12 mouse cellular contexts compared by ENCODE assay signal in the genomic region with DNA sequence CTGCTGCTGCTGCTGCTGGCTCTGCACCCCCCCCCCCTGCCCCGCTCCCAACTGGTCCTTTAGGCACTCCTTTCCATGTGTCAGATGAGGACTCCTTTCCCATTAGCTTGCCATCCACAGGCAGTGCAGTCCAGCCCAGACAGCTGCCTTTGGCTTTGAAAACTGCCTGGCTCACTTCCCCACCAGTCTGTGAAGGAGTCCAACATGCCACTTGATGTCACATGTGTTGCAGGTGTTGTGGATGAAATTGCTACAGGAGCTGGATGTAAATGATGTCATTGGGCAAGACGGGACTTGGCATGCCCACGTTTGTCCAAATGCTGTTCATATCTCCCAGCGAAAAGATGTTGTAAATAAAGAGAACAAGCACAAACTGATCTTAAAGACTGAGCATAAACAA. TPM values are rescaled to one million over a fixed set of nuclear protein-coding genes. Genes with fewer than 3 reads are reported as not detected.
A peak's percentile ranks its signal among the peaks of the same experiment; 100 is the strongest.
DNase-seq lines count a peak whose midpoint lies in the region; ATAC-seq lines count a peak whose summit lies in the region.
"Had no signal": no experiment of that assay in that cellular context is flagged by ENCODE, and none has a peak within 500 bp of the region (broad histone marks: within the 10 kb centered on the region; RNA-seq: fewer than 3 reads in every experiment).

No protein-coding gene starts in this region.

- H3K4me3 ChIP-seq in limb, embryonic 12.5 days (replicated peaks) = no peak overlapping the region
- no peak overlapping the region for H3K4me3 ChIP-seq in limb, embryonic 10.5 days
- no peak overlapping the region for H3K4me3 ChIP-seq in embryonic facial prominence, embryonic 14.5 days (ENCODE audit: low read depth, low read length)
- H3K4me3 ChIP-seq in midbrain, embryonic 14.5 days (replicated peaks; ENCODE audit: low read depth, low read length) = no peak overlapping the region
- no peak overlapping the region for H3K4me3 ChIP-seq in hindbrain, embryonic 11.5 days (ENCODE audit: low read depth, low read length)
- H3K4me3 ChIP-seq: liver, embryonic 12.5 days had no signal

- H3K9ac ChIP-seq in limb, embryonic 12.5 days (replicated peaks) = no peak overlapping the region
- H3K9ac ChIP-seq in embryonic facial prominence, embryonic 14.5 days (ENCODE audit: low read depth, low read length) = no peak overlapping the region
- H3K9ac ChIP-seq in midbrain, embryonic 14.5 days (replicated peaks; ENCODE audit: low read length) = no peak overlapping the region
- H3K9ac ChIP-seq in hindbrain, embryonic 11.5 days (ENCODE audit: low read depth, low read length) = no peak overlapping the region
- H3K9ac ChIP-seq: liver, embryonic 12.5 days had no signal

- no peak overlapping the region for H3K27ac ChIP-seq in limb, embryonic 12.5 days
- no peak overlapping the region for H3K27ac ChIP-seq in limb, embryonic 10.5 days
- no peak overlapping the region for H3K27ac ChIP-seq in embryonic facial prominence, embryonic 14.5 days (replicated peaks; ENCODE audit: low read depth, low read length)
- H3K27ac ChIP-seq in midbrain, embryonic 14.5 days (replicated peaks; ENCODE audit: low read depth, low read length) = no peak overlapping the region
- no peak overlapping the region for H3K27ac ChIP-seq in hindbrain, embryonic 11.5 days (ENCODE audit: low read depth, low read length)
- H3K27ac ChIP-seq: liver, embryonic 12.5 days had no signal

- no peaks in the 10 kb centered on the region for H3K9me3 ChIP-seq in limb, embryonic 12.5 days
- no peaks in the 10 kb centered on the region for H3K9me3 ChIP-seq in limb, embryonic 10.5 days (replicated peaks)
- H3K9me3 ChIP-seq in embryonic facial prominence, embryonic 14.5 days (ENCODE audit: control insufficient read depth, low read length) = no peaks in the 10 kb centered on the region
- H3K9me3 ChIP-seq in midbrain, embryonic 14.5 days (ENCODE audit: control insufficient read depth, low read length) = no peaks in the 10 kb centered on the region
- no peaks in the 10 kb centered on the region for H3K9me3 ChIP-seq in hindbrain, embryonic 11.5 days (ENCODE audit: control insufficient read depth, low read length)
- H3K9me3 ChIP-seq: liver, embryonic 12.5 days had no signal

- H3K27me3 ChIP-seq in limb, embryonic 12.5 days = no peaks in the 10 kb centered on the region
- H3K27me3 ChIP-seq in limb, embryonic 10.5 days (ENCODE audit: low read depth, poor library complexity, severe bottlenecking) = no peaks in the 10 kb centered on the region
- H3K27me3 ChIP-seq in embryonic facial prominence, embryonic 14.5 days (replicated peaks; ENCODE audit: control insufficient read depth, insufficient read depth, low read length) = no peaks in the 10 kb centered on the region
- H3K27me3 ChIP-seq in midbrain, embryonic 14.5 days (ENCODE audit: control insufficient read depth, insufficient read depth, low read length) = no peaks in the 10 kb centered on the region
- H3K27me3 ChIP-seq in hindbrain, embryonic 11.5 days (ENCODE audit: control insufficient read depth, insufficient read depth, low read length) = no peaks in the 10 kb centered on the region
- H3K27me3 ChIP-seq: liver, embryonic 12.5 days had no signal

- no peaks in the 10 kb centered on the region for H3K4me1 ChIP-seq in limb, embryonic 12.5 days (replicated peaks)
- peaks cover 7% of the 10 kb centered on the region; the same call in 1 of the 2 replicates for H3K4me1 ChIP-seq in limb, embryonic 10.5 days
- peaks cover 6% of the 10 kb centered on the region; the same call in 1 of the 2 replicates for H3K4me1 ChIP-seq in embryonic facial prominence, embryonic 14.5 days (ENCODE audit: control insufficient read depth, insufficient read depth, low read length)
- no peaks in the 10 kb centered on the region for H3K4me1 ChIP-seq in midbrain, embryonic 14.5 days (ENCODE audit: control insufficient read depth, insufficient read depth, low read length)
- no peaks in the 10 kb centered on the region for H3K4me1 ChIP-seq in hindbrain, embryonic 11.5 days (replicated peaks; ENCODE audit: control insufficient read depth, insufficient read depth, low read length)
- H3K4me1 ChIP-seq: liver, embryonic 12.5 days had no signal

- ATAC-seq in limb, embryonic 12.5 days (ENCODE audit: insufficient number of reproducible peaks, insufficient read depth, low FRiP score, low TSS enrichment, low read depth) = 0 out of 2 replicates have a peak, but pooled peaks have one; percentile 10
- peak; percentile 44; the same call in 1 of the 2 replicates for ATAC-seq in embryonic facial prominence, embryonic 14.5 days (ENCODE audit: low read depth)
- peak; percentile 19; the same call in 1 of the 2 replicates for ATAC-seq in megakaryocyte, adult 5-6 weeks (ENCODE audit: poor library complexity, severe bottlenecking)
- ATAC-seq in midbrain, embryonic 14.5 days (ENCODE audit: low FRiP score, low TSS enrichment) = no peak
- no peak for ATAC-seq in hindbrain, embryonic 11.5 days (ENCODE audit: low FRiP score)
- ATAC-seq: forebrain, embryonic 16.5 days; hindbrain, embryonic 16.5 days; liver, embryonic 12.5 days had no signal

- no peak overlapping the region for H3K4me2 ChIP-seq in limb, embryonic 12.5 days
- H3K4me2 ChIP-seq in embryonic facial prominence, embryonic 14.5 days (ENCODE audit: low read depth, low read length) = no peak overlapping the region
- no peak overlapping the region for H3K4me2 ChIP-seq in midbrain, embryonic 14.5 days (ENCODE audit: low read length)
- H3K4me2 ChIP-seq in hindbrain, embryonic 11.5 days (replicated peaks; ENCODE audit: low read depth, low read length) = no peak overlapping the region
- H3K4me2 ChIP-seq: liver, embryonic 12.5 days had no signal

- WGBS in limb, embryonic 12.5 days = 75% methylated on average over 4 of the region's 4 CpGs
- WGBS in limb, embryonic 10.5 days = 89% methylated on average over 4 of the region's 4 CpGs
- 77% methylated on average over 4 of the region's 4 CpGs for WGBS in embryonic facial prominence, embryonic 14.5 days
- 93% methylated on average over 4 of the region's 4 CpGs for WGBS in midbrain, embryonic 14.5 days
- WGBS in hindbrain, embryonic 11.5 days = 86% methylated on average over 4 of the region's 4 CpGs

- DNase-seq in limb, embryonic 10.5 days (ENCODE audit: low spot score) = no peak
- DNase-seq in embryonic facial prominence, embryonic 14.5 days (ENCODE audit: low spot score) = no peak
- DNase-seq in heart, postnatal 25 days (ENCODE audit: low spot score) = peak; percentile 38
- DNase-seq in kidney, adult 11 months = no peak
- DNase-seq in midbrain, embryonic 14.5 days = no peak
- no peak for DNase-seq in hindbrain, embryonic 11.5 days (ENCODE audit: low spot score)
- DNase-seq: thymus, adult 2 months had no signal

- intact Hi-C loops in heart, postnatal 25 days (cut with DNase I) = no loop called here

- no peaks in the 10 kb centered on the region for H3K36me3 ChIP-seq in limb, embryonic 12.5 days
- no peaks in the 10 kb centered on the region for H3K36me3 ChIP-seq in limb, embryonic 10.5 days
- H3K36me3 ChIP-seq in embryonic facial prominence, embryonic 14.5 days (ENCODE audit: control insufficient read depth, insufficient read depth, low read length) = no peaks in the 10 kb centered on the region
- no peaks in the 10 kb centered on the region for H3K36me3 ChIP-seq in midbrain, embryonic 14.5 days (ENCODE audit: control insufficient read depth, insufficient read depth, low read length)
- H3K36me3 ChIP-seq in hindbrain, embryonic 11.5 days (ENCODE audit: control insufficient read depth, insufficient read depth, low read length) = no peaks in the 10 kb centered on the region
- H3K36me3 ChIP-seq: liver, embryonic 12.5 days had no signal

RNA-seq across cellular contexts. Expression of gene Arrdc3, which starts 56.0 kb away (rescaled TPM):
- polyA plus RNA-seq in limb, embryonic 12.5 days (2016; fragmentation: Nextera tagmentation; extraction: Ambion mirVana) = 94.9 and 102 TPM in 2 replicates
- polyA plus RNA-seq in limb, embryonic 10.5 days (2016; fragmentation: Nextera tagmentation; extraction: Ambion mirVana) = 48.6 and 72.1 TPM in 2 replicates
- 44.2 and 74.4 TPM in 2 replicates for polyA plus RNA-seq in embryonic facial prominence, embryonic 14.5 days (2014; fragmentation: Nextera tagmentation; extraction: Ambion mirVana)
- 10 to 100 TPM; 32.1 to 43.2 TPM for total RNA-seq in heart, postnatal 25 days (2021)
- total RNA-seq in megakaryocyte, adult 5-6 weeks (2015) = 44.1 and 57.6 TPM in 2 replicates
- total RNA-seq in megakaryocyte, adult 5-6 weeks (2017) = 70.0 and 72.3 TPM in 2 replicates
- 39.3 and 80.6 TPM in 2 replicates for polyA plus RNA-seq in midbrain, embryonic 14.5 days (2014; fragmentation: Nextera tagmentation; extraction: Ambion mirVana)
- polyA plus RNA-seq in hindbrain, embryonic 11.5 days (2014; fragmentation: Nextera tagmentation; extraction: Ambion mirVana) = 56.4 and 64.3 TPM in 2 replicates

Comparison
In these comparisons a context has a peak if more than half of its experiments do, and no peak if none do; other contexts are left out.
1. ATAC-seq: peak in limb, embryonic 12.5 days (single experiment), embryonic facial prominence, embryonic 14.5 days (single experiment) and megakaryocyte, adult 5-6 weeks (single experiment); none in midbrain, embryonic 14.5 days (single experiment) and hindbrain, embryonic 11.5 days (single experiment).